Mouse (Mus musculus) forebrain, embryonic 14.5 days (tissue): ENCODE results near the gene Carns1. TPM values are rescaled to one million over a fixed set of nuclear protein-coding genes. Genes with fewer than 3 reads are reported as not detected.
"Not testable (repeated sequence)": the region's sequence is repeated elsewhere in the genome, so short reads cannot be mapped to it uniquely, and the experiment has no call there.

Experiments used
- ATAC-seq: fragments of 200-750 bp; cut with Nextera tagmentation; 2 replicates; pipeline ENCODE4 v1.8.0; 2017; ENCODE audit warnings: mild to moderate bottlenecking, moderate library complexity
- DNase-seq: peaks from one replicate; pipeline ENCODE4 v3.0.0-alpha.2; 2015; ENCODE audit warnings: low spot score
- H3K27ac ChIP-seq: fragments of 300-500 bp; sonication (generic); 2 replicates; pipeline ENCODE4 v1.5.1; 2014; ENCODE audit warnings: low read depth, mild to moderate bottlenecking, control low read depth, low read length, moderate library complexity
- H3K27me3 ChIP-seq: fragments of 300-500 bp; sonication (generic); replicated peaks from 2 replicates; pipeline ENCODE4 v1.6.1; 2014; ENCODE audit warnings: low read length, control low read depth, mixed read lengths; ENCODE audit not compliant: control insufficient read depth, insufficient read depth
- H3K36me3 ChIP-seq: fragments of 300-500 bp; sonication (generic); 2 replicates; pipeline ENCODE4 v1.6.1; 2014; ENCODE audit warnings: low read length, control low read depth; ENCODE audit not compliant: control insufficient read depth, insufficient read depth
- H3K4me1 ChIP-seq: fragments of 300-500 bp; sonication (generic); 2 replicates; pipeline ENCODE4 v1.6.1; 2014; ENCODE audit warnings: antibody characterized with exemption, low read length, control low read depth; ENCODE audit not compliant: control insufficient read depth, insufficient read depth
- H3K4me2 ChIP-seq: fragments of 300-500 bp; sonication (generic); 2 replicates; pipeline ENCODE4 v1.6.1; 2014; ENCODE audit warnings: mild to moderate bottlenecking, control low read depth, low read length
- H3K4me3 ChIP-seq: fragments of 300-500 bp; sonication (generic); 2 replicates; pipeline ENCODE4 v1.5.1; 2014; ENCODE audit warnings: low read depth, low read length, control low read depth
- H3K9ac ChIP-seq: fragments of 300-500 bp; sonication (generic); 2 replicates; pipeline ENCODE4 v1.6.1; 2014; ENCODE audit warnings: mild to moderate bottlenecking, low read length, control low read depth, moderate library complexity
- H3K9me3 ChIP-seq: fragments of 300-500 bp; sonication (generic); replicated peaks from 2 replicates; pipeline ENCODE4 v1.6.1; 2016; ENCODE audit warnings: low read length, control low read depth, mixed read lengths; ENCODE audit not compliant: control insufficient read depth
- WGBS: fragments of 180-500 bp; shearing (Covaris S2); extraction: QIAGEN DNeasy Blood & Tissue Kit; methylation state at CpG from one replicate; pipeline ENCODE4 v1.1.7; 2014; 5-methylcytosine and 5-hydroxymethylcytosine counted together
- polyA plus RNA-seq: library from polyadenylated mRNA; unstranded; fragments of >200 nt; fragmentation: Nextera tagmentation; extraction: Ambion mirVana; gene quantifications from 2 replicates; pipeline ENCODE4 v1.2.1, GENCODE M21; 2014

Gene Carns1
- polyA plus RNA-seq, 1 experiment from 2014 or later: 3.9 TPM

DNA sequence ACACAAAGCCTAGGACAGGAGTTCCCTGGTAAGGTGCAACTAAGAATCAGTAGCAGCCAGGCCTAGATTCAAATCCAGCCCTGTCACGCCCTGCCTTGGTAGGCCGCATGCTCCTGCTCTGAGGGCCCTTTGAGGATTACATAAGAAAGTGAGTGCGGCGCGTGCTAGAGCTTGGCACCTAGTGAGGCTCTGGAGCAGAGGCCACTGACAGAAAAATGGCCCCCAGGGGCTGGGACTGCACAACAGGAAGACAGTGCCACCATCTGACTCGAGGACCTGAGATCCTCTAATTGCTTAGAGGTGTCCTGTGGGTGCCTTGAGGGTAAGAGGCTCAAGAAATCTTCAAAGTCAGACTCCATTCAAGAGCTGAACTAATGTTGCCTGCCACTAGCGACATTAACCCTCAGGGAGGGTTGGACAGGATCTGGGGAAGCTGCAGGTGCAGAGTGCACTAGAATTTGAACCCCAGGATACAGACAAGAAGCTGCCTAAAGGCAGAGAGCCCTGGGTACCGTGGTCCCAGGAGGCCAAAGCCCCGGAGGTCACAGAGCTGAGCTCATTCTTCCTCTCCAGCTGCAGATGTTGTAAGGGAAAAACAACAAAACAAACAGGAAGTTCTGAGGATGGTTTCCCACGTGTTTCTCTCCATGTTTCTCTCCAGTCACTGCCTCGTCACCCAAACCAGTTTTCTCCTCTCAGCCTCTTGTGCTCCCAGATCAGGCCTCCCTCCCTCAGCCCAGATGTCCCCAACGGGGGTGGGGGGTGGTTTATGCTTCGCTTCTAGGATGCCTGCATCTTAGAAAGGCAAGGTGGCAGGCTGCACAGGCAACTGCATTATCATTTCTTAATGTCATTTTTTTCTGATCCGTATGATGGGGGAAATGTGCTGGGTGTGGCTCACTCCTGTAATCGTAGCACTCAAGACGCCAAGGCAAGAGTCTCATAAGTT, 30.5 kb downstream of the Carns1 start:
- ATAC-seq (no peak), DNase-seq (no peak)
- Histone ChIP-seq H3K27ac (no peak overlapping the region), H3K4me2 (no peak overlapping the region), H3K9ac (no peak overlapping the region), H3K27me3 (no peaks in the 10 kb centered on the region), H3K4me3 (no peak overlapping the region), H3K4me1 (peaks cover 10% of the 10 kb centered on the region), H3K9me3 (no peaks in the 10 kb centered on the region), H3K36me3 (no peaks in the 10 kb centered on the region)
- 82% methylated on average over 16 of the region's 16 CpGs for WGBS

DNA sequence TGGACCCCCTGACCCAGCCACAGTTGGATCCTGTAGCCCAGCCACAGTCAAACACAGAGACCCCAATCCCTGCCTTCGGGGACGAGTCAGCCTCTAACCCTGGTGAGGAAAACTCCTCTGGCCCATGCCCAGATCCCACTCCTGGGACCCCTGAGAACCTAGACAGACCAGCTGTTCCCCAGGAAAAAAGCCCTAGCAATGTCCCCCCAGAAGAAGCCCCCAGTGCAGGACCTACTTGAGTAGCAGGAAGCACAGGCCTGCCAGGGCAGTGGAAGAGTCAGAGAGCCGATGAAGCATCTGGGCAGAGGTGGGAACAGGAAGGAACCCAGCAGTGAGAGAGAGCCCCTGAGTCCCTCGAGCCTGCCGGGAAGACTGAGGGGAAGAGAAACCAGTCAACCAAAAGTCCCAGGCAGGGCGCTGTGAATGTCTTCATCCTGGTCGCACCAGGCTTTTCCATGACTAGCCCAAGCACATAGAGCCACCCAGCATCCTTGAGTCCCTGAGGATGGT, 31.5 kb downstream of the Carns1 start, which contains the start of gene Cabp4:
Gene Cabp4 (minus strand): TSS at position 275 of the 510 bp plus-strand sequence.
- 79% methylated on average over 7 of the region's 7 CpGs for WGBS
- no peaks in the 10 kb centered on the region for H3K9me3 ChIP-seq
- peaks cover 3% of the 10 kb centered on the region; the same call in 1 of the 2 replicates for H3K4me1 ChIP-seq
- ATAC-seq (no peak), DNase-seq (no peak)
- H3K27ac ChIP-seq: no peak within 1 kb of the TSS
- H3K4me3 ChIP-seq: no peak within 1 kb of the TSS
- H3K9ac ChIP-seq: no peak within 1 kb of the TSS
- H3K27me3 ChIP-seq: no peaks in the 10 kb centered on the region
- H3K4me2 ChIP-seq: no peak within 1 kb of the TSS
- no peaks in the 10 kb centered on the region for H3K36me3 ChIP-seq

DNA sequence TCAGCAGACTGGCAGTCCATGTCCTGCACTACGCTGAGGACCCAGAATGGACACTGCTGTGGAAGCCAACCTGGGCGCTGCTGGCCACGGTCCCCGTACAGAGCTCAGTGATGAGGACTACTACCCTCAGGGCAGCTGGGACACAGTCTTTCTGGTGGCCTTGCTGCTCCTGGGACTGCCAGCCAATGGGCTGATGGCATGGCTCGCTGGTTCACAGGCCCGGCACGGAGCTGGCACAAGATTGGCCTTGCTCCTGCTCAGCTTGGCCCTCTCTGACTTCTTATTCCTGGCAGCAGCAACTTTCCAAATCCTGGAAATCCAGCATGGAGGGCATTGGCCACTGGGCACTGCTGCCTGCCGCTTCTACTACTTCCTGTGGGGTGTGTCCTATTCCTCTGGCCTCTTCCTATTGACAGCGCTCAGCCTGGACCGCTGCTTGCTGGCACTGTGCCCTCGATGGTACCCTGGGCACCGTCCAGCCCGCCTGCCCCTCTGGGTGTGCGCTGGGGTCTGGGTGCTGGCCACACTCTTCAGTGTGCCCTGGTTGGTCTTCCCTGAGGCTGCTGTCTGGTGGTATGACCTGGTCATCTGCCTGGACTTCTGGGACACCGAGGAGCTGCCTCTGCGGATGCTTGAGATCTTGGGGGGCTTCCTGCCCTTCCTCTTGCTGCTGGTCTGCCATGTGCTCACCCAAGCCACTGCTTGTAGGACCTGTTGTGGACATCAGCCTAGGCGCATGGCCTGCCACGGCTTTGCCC, 32.7 kb downstream of the Carns1 start:
- H3K27ac ChIP-seq: no peak overlapping the region
- H3K9ac ChIP-seq: no peak overlapping the region
- no peak overlapping the region for H3K4me3 ChIP-seq
- no peak overlapping the region for H3K4me2 ChIP-seq
- peaks cover under 1% of the 10 kb centered on the region; the same call in 1 of the 2 replicates for H3K4me1 ChIP-seq
- DNase-seq (no peak), ATAC-seq (no peak)
- 89% methylated on average over 18 of the region's 18 CpGs for WGBS
- no peaks in the 10 kb centered on the region for H3K9me3 ChIP-seq
- H3K36me3 ChIP-seq: no peaks in the 10 kb centered on the region
- no peaks in the 10 kb centered on the region for H3K27me3 ChIP-seq

DNA sequence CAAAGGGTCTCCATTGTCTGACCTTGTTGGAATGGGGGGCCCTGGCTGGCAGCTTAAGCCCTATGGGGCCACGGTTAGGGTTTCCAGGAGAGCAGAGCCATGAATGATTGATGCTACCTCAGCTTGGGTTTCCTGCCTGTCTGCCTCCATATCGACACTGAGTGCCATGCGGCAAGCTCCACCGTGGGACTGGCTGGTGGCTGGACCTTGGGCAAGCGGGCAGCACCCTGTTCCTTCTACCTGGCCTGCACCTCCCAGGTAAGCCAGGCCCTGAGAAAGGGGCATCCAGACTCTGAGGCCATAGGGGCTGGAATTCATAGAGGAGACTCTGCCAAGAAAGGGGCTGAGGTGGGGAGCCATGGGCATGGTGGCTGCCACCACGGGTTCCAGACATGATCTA, 35.1 kb downstream of the Carns1 start:
- H3K4me2 ChIP-seq: no peak overlapping the region
- no peaks in the 10 kb centered on the region for H3K27me3 ChIP-seq
- 88% methylated on average over 6 of the region's 6 CpGs for WGBS
- no peak overlapping the region for H3K27ac ChIP-seq
- no peak overlapping the region; the same call in 1 of the 2 replicates for H3K9ac ChIP-seq
- DNase-seq (no peak), ATAC-seq (no peak)
- no peak overlapping the region for H3K4me3 ChIP-seq
- H3K4me1 ChIP-seq: no peaks in the 10 kb centered on the region
- H3K36me3 ChIP-seq: no peaks in the 10 kb centered on the region
- no peaks in the 10 kb centered on the region for H3K9me3 ChIP-seq

GRCm38 (mm10) chr19:4139446-4139845, 35.8 kb downstream of the Carns1 start, which contains the start of gene Gpr152:
Gene Gpr152 (plus strand): TSS chr19:4139787.
- DNase-seq (no peak), ATAC-seq (no peak)
- Histone ChIP-seq H3K36me3 (no peaks in the 10 kb centered on the region), H3K4me1 (no peaks in the 10 kb centered on the region), H3K27me3 (no peaks in the 10 kb centered on the region), H3K4me3 (no peak within 1 kb of the TSS), H3K27ac (no peak within 1 kb of the TSS), H3K4me2 (no peak within 1 kb of the TSS), H3K9me3 (no peaks in the 10 kb centered on the region), H3K9ac (no peak within 1 kb of the TSS; the same call in 1 of the 2 replicates)
- WGBS: 77% methylated on average over 2 of the region's 2 CpGs

- no peak overlapping the region for H3K4me3 ChIP-seq
- H3K27ac ChIP-seq: no peak overlapping the region
- no peaks in the 10 kb centered on the region for H3K9me3 ChIP-seq
- H3K36me3 ChIP-seq: peaks cover 5% of the 10 kb centered on the region; the same call in 1 of the 2 replicates
- no peak for DNase-seq
- no peak overlapping the region for H3K4me2 ChIP-seq
- 82% methylated on average over 5 of the region's 5 CpGs for whole genome bisulfite sequencing
- H3K9ac ChIP-seq: no peak overlapping the region
- ATAC-seq: no peak
- H3K27me3 ChIP-seq: no peaks in the 10 kb centered on the region
- no peaks in the 10 kb centered on the region for H3K4me1 ChIP-seq
Observed at GRCm38 (mm10) chr19:4137913-4138312, 37.4 kb downstream of the Carns1 start.

DNA sequence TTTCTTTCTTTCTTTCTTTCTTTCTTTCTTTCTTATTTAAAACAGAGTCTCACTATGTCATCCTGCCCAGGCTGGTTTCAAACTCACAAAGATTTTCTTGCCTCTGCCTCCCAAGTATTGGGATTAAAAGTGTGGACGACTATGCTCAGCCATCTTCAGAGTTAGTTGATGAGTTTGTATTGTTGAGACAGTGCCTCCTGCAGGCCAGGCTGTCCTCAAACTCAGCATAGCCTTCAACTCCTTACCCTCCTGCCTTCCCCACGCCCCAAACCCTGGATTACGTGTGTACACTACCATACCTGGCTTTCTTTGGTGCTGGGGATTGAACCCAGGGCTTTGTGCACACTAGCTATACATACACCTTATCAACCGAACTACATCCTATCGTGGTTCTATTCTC, 38.8 kb downstream of the Carns1 start:
- H3K4me3 ChIP-seq: no peak overlapping the region
- H3K4me1 ChIP-seq: no peaks in the 10 kb centered on the region
- H3K36me3 ChIP-seq: peaks cover 20% of the 10 kb centered on the region
- DNase-seq: no peak
- H3K9ac ChIP-seq: no peak overlapping the region
- H3K27me3 ChIP-seq: no peaks in the 10 kb centered on the region
- no peak for ATAC-seq
- 79% methylated on average over 5 of the region's 5 CpGs for WGBS
- H3K27ac ChIP-seq: no peak overlapping the region
- H3K4me2 ChIP-seq: no peak overlapping the region
- no peaks in the 10 kb centered on the region for H3K9me3 ChIP-seq

DNA sequence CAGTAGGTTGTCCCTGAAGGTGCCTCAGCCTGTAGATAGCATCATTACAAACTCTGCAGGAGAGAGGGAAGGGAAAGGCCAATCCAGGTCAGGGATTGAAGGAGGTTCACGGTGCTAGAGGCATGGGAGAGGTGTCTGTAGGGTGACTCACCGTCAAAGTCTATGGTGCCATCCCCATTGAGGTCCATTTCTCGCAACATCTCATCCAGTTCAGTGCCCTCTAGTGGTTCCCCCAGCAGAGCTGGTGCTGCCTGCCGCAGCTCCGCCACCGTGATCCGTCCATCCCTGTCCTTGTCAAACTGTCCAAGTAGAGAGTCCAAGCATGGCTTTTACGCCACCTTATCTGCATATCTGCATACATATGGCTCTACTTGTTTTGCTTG, 39.3 kb downstream of the Carns1 start:
- not testable (repeated sequence) for H3K4me3 ChIP-seq

More for the DNA sequence above, 39.3 kb downstream of the Carns1 start:
- H3K27me3 ChIP-seq, H3K9ac ChIP-seq, H3K9me3 ChIP-seq, ATAC-seq, H3K4me2 ChIP-seq, DNase-seq, H3K27ac ChIP-seq, H3K4me1 ChIP-seq: not testable (repeated sequence)
- 20% methylated on average over 8 of the region's 8 CpGs for WGBS
- peaks cover 23% of the 10 kb centered on the region for H3K36me3 ChIP-seq
